Mouse (Mus musculus): ENCODE measurements around the gene Zscan2.

DNA sequence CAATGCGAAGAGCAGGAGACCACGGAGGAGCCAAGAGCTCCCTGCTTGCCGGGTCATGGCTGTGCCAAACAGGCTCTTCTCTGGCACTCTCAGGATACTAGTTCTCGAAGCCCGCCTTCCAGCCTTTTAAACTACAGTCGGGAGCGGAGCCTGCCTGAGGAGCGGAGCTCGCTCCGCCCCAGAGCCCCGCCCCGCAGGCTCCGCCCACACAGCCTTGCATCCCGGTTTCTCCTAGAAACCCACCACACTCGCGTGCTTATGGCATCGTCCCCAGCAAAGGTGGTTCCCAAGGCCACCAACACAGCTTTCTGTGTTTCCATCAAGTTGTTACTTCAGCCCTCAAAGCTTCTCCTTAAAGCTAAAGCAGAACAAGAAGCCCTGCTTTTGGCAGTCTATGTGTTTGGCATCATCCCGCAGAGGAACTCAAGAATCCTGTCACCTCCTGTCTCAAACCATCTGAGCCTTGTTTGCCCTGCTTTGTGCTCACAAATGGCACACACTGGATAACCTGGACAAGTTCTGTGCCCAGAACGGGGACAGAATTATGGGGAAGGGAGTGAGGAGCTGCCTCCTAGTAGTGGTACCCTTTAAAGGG is 44.3 kb downstream of the Zscan2 start, which contains the start of gene Nmb:
- TF ChIP-seq CTCF (IDR thresholded peaks at IDR 0.05; ENCODE audit: low read depth, low read length): no peak
- no peak for TF ChIP-seq POLR2A (IDR thresholded peaks at IDR 0.05; ENCODE audit: extremely low read depth, insufficient read depth, low read length)
